Mouse (Mus musculus): ENCODE measurements at regions not wholly inside any gene's neighbourhood (a gene's known extent, or its start where the extent isn't known, plus 50 kb on each side); places are given as distances from the start of the nearest gene placed in this dataset.

- intact Hi-C loops (cut with DNase I) = no loop called here
- no peak for DNase-seq
Measured at GRCm38 (mm10) chr12:110154225-110154962, 124.5 kb upstream of the Dio3 start.

GRCm38 (mm10) chr12:110154963-110155325, 123.9 kb upstream of the Dio3 start:
- intact Hi-C loops (cut with DNase I) = no loop called here
- DNase-seq = peak in 1 of 2 experiments; percentile 13

- DNase-seq = no peak
- intact Hi-C loops (cut with DNase I) = no loop called here
Measured at GRCm38 (mm10) chr12:110156441-110156840, 122.4 kb upstream of the Dio3 start.

- intact Hi-C loops (cut with DNase I) = no loop called here
- no peak for DNase-seq
Measured at GRCm38 (mm10) chr12:110157998-110158747, 120.7 kb upstream of the Dio3 start.

- DNase-seq = no peak
- intact Hi-C loops (cut with DNase I) = no loop called here
Measured at GRCm38 (mm10) chr12:110161306-110161705, 117.6 kb upstream of the Dio3 start.

GRCm38 (mm10) chr12:110165462-110165861, 113.4 kb upstream of the Dio3 start:
- intact Hi-C loops (cut with DNase I) = no loop called here

GRCm38 (mm10) chr12:110168407-110168806, 110.5 kb upstream of the Dio3 start:
- no peak for DNase-seq
- intact Hi-C loops (cut with DNase I) = no loop called here

More at GRCm38 (mm10) chr12:110165462-110165861, 113.4 kb upstream of the Dio3 start:
- DNase-seq = no peak

- DNase-seq = no peak
- intact Hi-C loops (cut with DNase I) = no loop called here
Measured at GRCm38 (mm10) chr12:110169261-110169660, 109.6 kb upstream of the Dio3 start.

GRCm38 (mm10) chr12:110170496-110170895, 108.4 kb upstream of the Dio3 start:
- DNase-seq = no peak
- intact Hi-C loops (cut with DNase I) = no loop called here

GRCm38 (mm10) chr12:110177826-110178225, 101.0 kb upstream of the Dio3 start:
- intact Hi-C loops (cut with DNase I) = no loop called here
- DNase-seq = no peak

- DNase-seq = no peak
- intact Hi-C loops (cut with DNase I) = no loop called here
Measured at GRCm38 (mm10) chr12:110183473-110183872, 95.4 kb upstream of the Dio3 start.

- no peak for DNase-seq
- intact Hi-C loops (cut with DNase I) = no loop called here
Measured at GRCm38 (mm10) chr12:110185399-110185798, 93.5 kb upstream of the Dio3 start.

- DNase-seq = no peak
- intact Hi-C loops (cut with DNase I) = no loop called here
Measured at GRCm38 (mm10) chr12:110186381-110186780, 92.5 kb upstream of the Dio3 start.

- DNase-seq = no peak
- intact Hi-C loops (cut with DNase I) = no loop called here
Measured at GRCm38 (mm10) chr12:110186911-110187245, 92.0 kb upstream of the Dio3 start.

- DNase-seq = no peak
- intact Hi-C loops (cut with DNase I) = no loop called here
Measured at GRCm38 (mm10) chr12:110187246-110188135, 91.4 kb upstream of the Dio3 start.

- intact Hi-C loops (cut with DNase I) = no loop called here
- no peak for DNase-seq
Measured at GRCm38 (mm10) chr12:110188136-110188631, 90.7 kb upstream of the Dio3 start.

- intact Hi-C loops (cut with DNase I) = no loop called here
- no peak for DNase-seq
Measured at GRCm38 (mm10) chr12:110188641-110189328, 90.1 kb upstream of the Dio3 start.

- intact Hi-C loops (cut with DNase I) = no loop called here
- no peak for DNase-seq
Measured at GRCm38 (mm10) chr12:110189329-110189642, 89.6 kb upstream of the Dio3 start.

GRCm38 (mm10) chr12:110192186-110192585, 86.7 kb upstream of the Dio3 start:
- no peak for DNase-seq
- intact Hi-C loops (cut with DNase I) = no loop called here

- no peak for DNase-seq
- intact Hi-C loops (cut with DNase I) = no loop called here
Measured at GRCm38 (mm10) chr12:110197366-110197765, 81.5 kb upstream of the Dio3 start.

GRCm38 (mm10) chr12:110200471-110200870, 78.4 kb upstream of the Dio3 start:
- no peak for DNase-seq
- intact Hi-C loops (cut with DNase I) = no loop called here

Data from heart, postnatal 14 days (tissue).